Mouse (Mus musculus): ENCODE measurements around the gene Osmr. TPM values are rescaled to one million over a fixed set of nuclear protein-coding genes. Genes with fewer than 3 reads are reported as not detected.
A peak's percentile ranks its signal among the peaks of the same experiment; 100 is the strongest.

Osmr gene
- polyA plus RNA-seq (2012; rRNA removed): 11.5 and 13.1 TPM in 2 replicates

GRCm38 (mm10) chr15:6874601-6875019 lies at the start of gene Osmr:
TSS of gene Osmr (minus strand) at chr15:6874969.
- no peak for DNase-seq
- TF ChIP-seq CTCF (IDR thresholded peaks at IDR 0.05; ENCODE audit: insufficient read depth, low read length) (no peak), POLR2A (IDR thresholded peaks at IDR 0.05; ENCODE audit: borderline replicate concordance, extremely low read depth, low read depth, low read length) (no peak)
- 5% methylated on average over 16 of the region's 16 CpGs for WGBS
- Histone ChIP-seq H3K4me3 (replicated peaks; ENCODE audit: extremely low read depth, low read depth, low read length) (peak within 1 kb of the TSS; percentile 80), H3K4me1 (ENCODE audit: control insufficient read depth, insufficient read depth, low read length) (peaks cover 11% of the 10 kb centered on the region)

GRCm38 (mm10) chr15:6919406-6919805 lies 44.6 kb upstream of the Osmr start:
- Histone ChIP-seq H3K4me1 (ENCODE audit: control insufficient read depth, insufficient read depth, low read length) (no peaks in the 10 kb centered on the region), H3K4me3 (replicated peaks; ENCODE audit: extremely low read depth, low read depth, low read length) (no peak overlapping the region)
- TF ChIP-seq POLR2A (IDR thresholded peaks at IDR 0.05; ENCODE audit: borderline replicate concordance, extremely low read depth, low read depth, low read length) (no peak), CTCF (IDR thresholded peaks at IDR 0.05; ENCODE audit: insufficient read depth, low read length) (no peak)
- WGBS: 87% methylated on average over 6 of the region's 6 CpGs
- DNase-seq: no peak

GRCm38 (mm10) chr15:6914163-6914562 lies 39.4 kb upstream of the Osmr start:
- WGBS: 69% methylated on average over 6 of the region's 6 CpGs
- no peak overlapping the region for H3K4me3 ChIP-seq (replicated peaks; ENCODE audit: extremely low read depth, low read depth, low read length)
- TF ChIP-seq POLR2A (IDR thresholded peaks at IDR 0.05; ENCODE audit: borderline replicate concordance, extremely low read depth, low read depth, low read length): no peak
- TF ChIP-seq CTCF (IDR thresholded peaks at IDR 0.05; ENCODE audit: insufficient read depth, low read length): no peak
- DNase-seq: no peak
- H3K4me1 ChIP-seq (ENCODE audit: control insufficient read depth, insufficient read depth, low read length): peaks cover 5% of the 10 kb centered on the region

GRCm38 (mm10) chr15:6909669-6910068 lies 34.9 kb upstream of the Osmr start:
- TF ChIP-seq POLR2A (IDR thresholded peaks at IDR 0.05; ENCODE audit: borderline replicate concordance, extremely low read depth, low read depth, low read length): no peak
- TF ChIP-seq CTCF (IDR thresholded peaks at IDR 0.05; ENCODE audit: insufficient read depth, low read length): peak; percentile 87
- peak; percentile 85 for DNase-seq
- Histone ChIP-seq H3K4me1 (ENCODE audit: control insufficient read depth, insufficient read depth, low read length) (peaks cover 8% of the 10 kb centered on the region), H3K4me3 (replicated peaks; ENCODE audit: extremely low read depth, low read depth, low read length) (no peak overlapping the region)
- 2% methylated on average over 11 of the region's 11 CpGs for WGBS

- Histone ChIP-seq H3K4me3 (replicated peaks; ENCODE audit: extremely low read depth, low read depth, low read length) (no peak overlapping the region), H3K4me1 (ENCODE audit: control insufficient read depth, insufficient read depth, low read length) (peaks cover 8% of the 10 kb centered on the region)
- DNase-seq: no peak
- TF ChIP-seq CTCF (IDR thresholded peaks at IDR 0.05; ENCODE audit: insufficient read depth, low read length): no peak
- no peak for TF ChIP-seq POLR2A (IDR thresholded peaks at IDR 0.05; ENCODE audit: borderline replicate concordance, extremely low read depth, low read depth, low read length)
- WGBS: 34% methylated on average over 14 of the region's 14 CpGs
These were observed 34.3 kb upstream of the Osmr start for GRCm38 (mm10) chr15:6909084-6909483.

GRCm38 (mm10) chr15:6908601-6909000 lies 33.8 kb upstream of the Osmr start:
- DNase-seq: no peak
- WGBS: 18% methylated on average over 5 of the region's 5 CpGs
- Histone ChIP-seq H3K4me1 (ENCODE audit: control insufficient read depth, insufficient read depth, low read length) (peaks cover 8% of the 10 kb centered on the region), H3K4me3 (replicated peaks; ENCODE audit: extremely low read depth, low read depth, low read length) (no peak overlapping the region)
- TF ChIP-seq POLR2A (IDR thresholded peaks at IDR 0.05; ENCODE audit: borderline replicate concordance, extremely low read depth, low read depth, low read length): no peak
- no peak for TF ChIP-seq CTCF (IDR thresholded peaks at IDR 0.05; ENCODE audit: insufficient read depth, low read length)

- peaks cover 8% of the 10 kb centered on the region for H3K4me1 ChIP-seq (ENCODE audit: control insufficient read depth, insufficient read depth, low read length)
- TF ChIP-seq POLR2A (IDR thresholded peaks at IDR 0.05; ENCODE audit: borderline replicate concordance, extremely low read depth, low read depth, low read length) (no peak), CTCF (IDR thresholded peaks at IDR 0.05; ENCODE audit: insufficient read depth, low read length) (no peak)
- 57% methylated on average over 19 of the region's 19 CpGs for WGBS
- no peak for DNase-seq
- no peak overlapping the region for H3K4me3 ChIP-seq (replicated peaks; ENCODE audit: extremely low read depth, low read depth, low read length)
These were observed 31.7 kb upstream of the Osmr start for GRCm38 (mm10) chr15:6906260-6907047.

- peaks cover 8% of the 10 kb centered on the region for H3K4me1 ChIP-seq (ENCODE audit: control insufficient read depth, insufficient read depth, low read length)
- DNase-seq: no peak
- 75% methylated on average over 4 of the region's 4 CpGs for WGBS
- no peak overlapping the region for H3K4me3 ChIP-seq (replicated peaks; ENCODE audit: extremely low read depth, low read depth, low read length)
- no peak for TF ChIP-seq CTCF (IDR thresholded peaks at IDR 0.05; ENCODE audit: insufficient read depth, low read length)
- TF ChIP-seq POLR2A (IDR thresholded peaks at IDR 0.05; ENCODE audit: borderline replicate concordance, extremely low read depth, low read depth, low read length): no peak
These were observed 31.0 kb upstream of the Osmr start for GRCm38 (mm10) chr15:6905726-6906125.

GRCm38 (mm10) chr15:6903286-6903975 lies 28.7 kb upstream of the Osmr start:
- WGBS: 77% methylated on average over 9 of the region's 9 CpGs
- no peak for TF ChIP-seq CTCF (IDR thresholded peaks at IDR 0.05; ENCODE audit: insufficient read depth, low read length)
- TF ChIP-seq POLR2A (IDR thresholded peaks at IDR 0.05; ENCODE audit: borderline replicate concordance, extremely low read depth, low read depth, low read length): no peak
- Histone ChIP-seq H3K4me3 (replicated peaks; ENCODE audit: extremely low read depth, low read depth, low read length) (no peak overlapping the region), H3K4me1 (ENCODE audit: control insufficient read depth, insufficient read depth, low read length) (peaks cover 3% of the 10 kb centered on the region)
- no peak for DNase-seq

Data from lung, adult 2 months (tissue).